Mouse (Mus musculus) common myeloid progenitor, adult 5-6 weeks (primary cell): ENCODE results near the gene Pygo1. TPM values are rescaled to one million over a fixed set of nuclear protein-coding genes. Genes with fewer than 3 reads are reported as not detected.
A peak's percentile ranks its signal among the peaks of the same experiment; 100 is the strongest.

ENCODE experiments used
- ATAC-seq: replicated peaks from 2 replicates; pipeline ENCODE4 v1.8.0; 2016; ENCODE audit warnings: low read depth, mild to moderate bottlenecking, moderate TSS enrichment, inconsistent platforms; ENCODE audit not compliant: poor library complexity, severe bottlenecking
- total RNA-seq: library from RNA; stranded (forward); fragments of 200-1000, 187-1606 nt; gene quantifications from 2 replicates; pipeline ENCODE4 v1.2.3, GENCODE M21; 2017

The Pygo1 gene
- not detected in 2 replicates for total RNA-seq

DNA sequence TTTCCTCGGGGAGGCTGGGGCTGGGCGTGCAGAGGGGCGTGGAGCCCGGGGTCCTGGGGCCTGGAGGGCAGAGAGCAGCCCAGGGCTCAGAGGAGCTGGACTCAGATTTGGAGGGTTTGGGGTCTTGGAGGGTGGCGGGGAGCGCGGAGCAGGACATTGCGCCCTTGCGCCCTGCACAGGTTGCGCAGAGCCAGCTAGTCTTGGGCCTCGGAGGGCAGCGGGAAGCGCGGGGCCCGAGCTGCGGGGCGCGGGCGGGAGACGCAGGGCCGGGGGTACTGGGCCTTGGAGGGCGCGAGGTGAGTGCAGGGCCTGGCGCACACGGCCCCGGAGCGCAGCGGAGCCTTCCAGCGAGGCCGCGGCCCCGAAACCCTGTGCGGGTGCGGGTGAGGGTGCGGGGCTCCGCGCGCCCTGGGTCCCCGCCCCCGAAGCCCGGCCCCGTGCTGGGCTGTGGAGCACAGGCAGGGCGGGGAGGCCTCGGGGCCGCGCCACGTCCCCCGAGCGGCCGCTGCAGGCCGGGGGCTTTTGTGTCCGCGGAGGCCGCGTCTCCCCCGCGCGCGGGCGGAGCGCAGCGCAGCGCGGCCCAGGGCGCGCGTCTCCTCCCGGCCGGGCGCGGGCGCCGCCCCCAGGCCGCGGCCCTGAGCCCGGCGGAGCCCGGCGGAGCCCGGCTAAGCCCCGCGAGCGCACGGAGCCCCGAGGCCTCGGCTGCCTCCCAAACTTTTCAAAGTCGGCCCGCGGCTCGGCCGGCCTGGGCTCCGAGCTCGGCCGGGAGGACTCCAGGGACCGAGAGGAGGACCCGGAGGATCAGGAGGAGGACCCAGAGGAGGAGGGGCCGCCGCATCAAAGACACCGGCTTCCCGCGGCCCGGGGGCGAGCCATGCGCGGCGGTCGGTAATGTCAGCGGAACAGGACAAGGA is at the start of gene Pygo1:
TSS of gene Pygo1 (plus strand) at position 625 of the 914 bp plus-strand sequence.
- no peak for ATAC-seq

DNA sequence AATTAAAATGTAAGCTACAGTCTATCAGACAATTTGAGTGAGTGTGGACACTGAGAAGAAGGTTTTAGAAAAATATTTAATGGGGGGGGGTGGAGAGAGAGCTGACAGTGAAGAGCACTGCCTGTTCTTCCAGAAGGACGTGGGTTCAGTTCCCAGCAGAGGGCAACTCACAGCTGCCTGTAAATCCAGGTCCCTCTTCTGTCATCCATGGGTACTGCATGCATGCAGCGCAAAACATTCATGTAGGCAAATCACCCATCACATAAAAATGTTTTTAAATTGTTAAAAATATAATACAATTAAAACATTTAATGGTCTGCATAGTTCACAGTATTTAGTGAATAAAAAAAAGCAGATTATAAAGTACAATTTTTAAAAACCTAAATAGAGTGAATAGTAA is 49.6 kb upstream of the Pygo1 start:
- no peak for ATAC-seq

DNA sequence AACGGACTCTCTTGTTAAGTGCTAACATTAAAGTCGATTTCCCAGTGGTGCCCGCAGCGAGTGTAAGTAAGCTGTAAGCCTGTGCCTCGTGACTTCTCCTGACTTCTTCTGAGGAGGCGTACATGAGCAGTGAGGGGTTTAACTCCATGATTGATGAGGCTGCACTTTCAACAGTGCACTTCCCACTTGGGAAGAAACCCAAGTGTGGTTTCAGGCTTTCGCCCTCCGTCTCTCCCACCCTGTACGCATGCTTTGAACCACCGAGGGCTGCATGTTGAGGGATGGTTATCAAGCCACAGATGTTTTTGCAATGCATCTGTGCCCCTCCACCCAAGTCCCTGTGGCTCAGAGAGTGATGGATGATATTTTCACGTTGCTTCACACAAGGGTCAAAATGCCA is 47.5 kb upstream of the Pygo1 start:
- ATAC-seq = peak; percentile 74

DNA sequence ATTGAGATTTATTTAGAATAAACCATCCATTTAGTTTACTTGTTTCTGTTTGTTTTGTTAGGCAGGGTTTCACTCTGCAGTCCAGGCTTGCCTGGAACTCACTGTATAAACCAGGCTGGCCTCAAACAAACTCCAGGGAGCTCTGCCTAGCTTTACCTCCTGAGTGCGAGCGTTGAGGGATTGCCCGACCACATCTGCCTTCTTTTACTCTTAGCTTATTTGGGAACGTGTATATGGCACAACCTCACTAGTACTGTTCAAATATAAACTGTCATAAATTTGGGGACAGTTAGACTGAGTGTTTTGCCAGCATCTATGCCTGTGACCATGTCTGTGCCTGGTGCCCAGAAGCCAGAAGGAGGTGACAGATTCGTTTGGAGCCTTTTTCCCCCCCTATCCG is 46.8 kb upstream of the Pygo1 start:
- no peak for ATAC-seq

DNA sequence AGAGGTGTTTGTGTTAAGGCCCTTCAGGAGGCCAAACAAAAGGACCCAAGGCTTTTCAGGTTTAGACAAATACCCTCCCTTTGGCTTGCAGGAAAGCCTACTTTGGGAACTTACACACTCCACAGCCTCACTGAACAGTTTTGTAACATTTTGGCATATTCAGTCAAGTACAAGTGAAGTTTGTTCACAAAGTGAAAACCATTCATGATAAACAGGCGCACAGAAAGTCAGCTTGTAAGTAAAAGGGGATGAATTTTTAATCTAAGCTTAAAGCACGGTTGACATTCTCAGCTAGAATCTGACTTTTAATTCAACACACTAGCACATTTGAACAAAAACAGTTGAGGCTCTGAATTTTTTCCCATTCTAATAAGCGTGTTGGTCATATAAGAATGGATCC is 45.8 kb upstream of the Pygo1 start:
- ATAC-seq = no peak

DNA sequence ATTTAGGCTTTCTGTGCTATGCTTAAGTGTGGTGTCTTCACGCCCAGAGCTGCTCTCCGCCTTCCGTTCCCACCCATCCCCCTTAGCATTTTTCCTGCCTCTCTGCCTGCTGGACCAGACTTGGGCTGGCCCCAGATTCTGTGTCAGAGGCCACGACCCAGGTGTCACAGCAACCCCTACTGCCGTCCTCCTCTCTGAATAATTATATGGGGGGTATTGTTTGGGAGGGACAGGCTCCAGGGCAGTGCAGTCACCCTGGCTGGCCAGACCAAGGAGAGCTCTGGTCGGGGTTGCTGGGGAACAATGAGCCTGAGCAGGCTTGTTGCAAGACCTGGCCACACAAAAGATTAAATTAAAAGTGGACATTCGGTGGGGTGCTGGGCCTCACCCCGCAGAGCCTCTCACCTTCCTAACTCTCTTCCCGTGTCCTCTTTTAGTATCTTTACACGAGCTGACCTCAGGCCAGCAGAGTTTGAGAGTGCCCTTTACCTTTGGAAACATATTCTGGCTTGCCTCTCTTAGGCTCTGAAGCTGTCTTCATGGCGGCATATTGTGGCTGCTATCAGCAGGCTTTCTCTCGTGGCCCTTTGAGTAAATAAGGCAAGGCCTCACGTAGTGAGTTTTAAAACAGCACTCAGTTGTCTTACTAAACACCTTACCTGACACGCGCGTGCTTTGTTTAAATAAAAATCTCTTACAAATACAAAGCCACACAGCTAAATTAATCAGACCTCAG is 45.1 kb upstream of the Pygo1 start:
- no peak for ATAC-seq

DNA sequence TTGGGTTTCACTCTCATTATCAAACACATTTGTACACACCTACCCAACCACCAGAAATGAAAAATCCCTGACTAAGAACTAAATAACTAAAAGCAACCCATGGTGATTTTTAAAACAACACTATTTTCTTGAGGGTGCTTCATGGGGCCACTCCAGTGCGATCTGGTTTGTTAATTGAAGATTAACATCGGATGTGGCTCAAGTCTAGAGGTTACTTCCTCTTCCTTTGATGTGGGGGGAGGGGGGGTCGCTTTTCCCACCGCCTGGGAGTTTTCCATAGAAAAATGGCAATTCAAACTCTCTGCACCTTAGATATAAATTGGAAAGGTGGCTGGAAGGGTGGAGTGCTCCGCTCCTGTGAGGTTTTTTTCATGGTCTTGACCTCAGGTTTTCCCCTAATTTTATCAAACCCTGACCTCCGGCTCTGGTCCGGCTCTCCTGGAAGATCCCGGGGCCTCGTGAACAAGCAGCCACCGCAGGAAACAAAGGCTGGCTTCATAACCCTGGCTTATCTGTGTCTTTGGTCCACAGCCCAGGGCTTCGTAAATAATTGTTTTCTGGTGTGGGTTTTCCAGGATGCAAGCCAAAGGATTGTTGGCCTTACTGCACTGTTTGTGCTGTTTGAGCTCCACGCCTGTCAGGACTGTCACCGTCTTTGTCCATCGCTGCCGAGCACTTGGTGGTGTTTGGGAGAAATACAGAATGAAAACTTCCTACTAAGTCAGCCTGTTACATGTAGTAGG is 44.2 kb upstream of the Pygo1 start:
- ATAC-seq = no peak

DNA sequence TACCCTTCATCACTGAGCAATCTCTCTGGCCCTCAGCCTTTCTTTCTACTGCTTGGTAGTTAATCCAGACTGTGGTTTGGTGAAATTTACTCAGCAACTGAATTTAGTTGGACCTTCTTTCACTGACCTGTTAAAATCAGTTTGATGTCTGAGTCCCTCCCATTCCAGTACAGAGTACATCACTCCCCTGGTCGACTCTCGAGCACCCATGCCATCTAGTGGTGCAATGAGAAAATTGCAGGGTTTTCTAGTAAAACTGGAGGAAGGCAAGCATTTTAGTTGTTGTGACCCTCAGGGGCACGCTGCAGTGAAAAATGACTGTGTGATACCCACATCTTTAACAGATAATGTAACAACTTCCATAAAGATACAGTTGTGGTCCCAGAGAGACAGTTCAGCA is 41.5 kb upstream of the Pygo1 start:
- peak; percentile 93 for ATAC-seq

DNA sequence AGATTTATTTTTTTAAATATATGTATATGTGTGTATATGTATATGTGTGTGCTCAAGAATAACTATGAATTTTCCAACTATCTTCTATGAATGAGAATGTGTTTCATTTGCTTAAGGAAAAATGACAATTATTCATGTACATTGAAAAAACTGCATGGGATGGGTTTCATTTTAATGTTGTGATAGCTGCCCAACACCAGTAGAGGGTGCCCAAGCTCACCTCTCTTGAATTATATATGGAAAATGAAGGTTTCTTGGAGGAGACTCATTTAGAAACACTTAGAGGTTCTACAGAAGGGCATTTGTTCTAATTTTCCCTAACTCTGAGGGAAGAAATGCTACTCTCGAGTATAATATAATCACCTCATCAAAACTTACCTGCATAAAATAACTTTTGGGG is 35.7 kb upstream of the Pygo1 start:
- peak; percentile 54; the same call in 1 of the 2 replicates for ATAC-seq

DNA sequence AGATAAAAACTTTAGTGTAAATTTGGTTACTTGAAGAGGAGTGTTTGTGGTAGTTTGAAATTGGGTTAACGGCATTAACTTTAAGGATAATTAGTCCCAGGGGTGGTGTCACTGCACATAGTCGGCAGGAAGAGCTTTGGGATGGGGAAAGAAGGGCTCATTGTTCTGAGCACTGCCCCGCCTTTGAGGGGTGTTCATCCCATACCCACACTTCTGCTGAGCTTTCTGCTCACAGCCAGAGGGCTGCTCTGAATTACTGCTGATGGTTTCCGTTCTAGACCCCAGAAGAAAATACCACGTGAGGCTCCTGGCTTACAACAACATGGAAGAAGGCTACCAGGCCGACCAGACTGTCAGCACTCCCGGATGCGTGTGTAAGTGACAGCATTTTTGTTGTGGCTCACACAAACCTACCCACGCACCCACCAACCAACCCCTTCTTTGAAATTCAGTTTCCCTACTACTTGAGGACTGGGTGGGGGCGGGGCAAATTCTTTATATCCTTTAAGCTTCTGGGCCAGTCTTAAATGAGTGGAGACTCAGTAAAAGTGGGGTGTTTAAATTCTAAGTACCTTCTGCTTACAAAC is 34.9 kb upstream of the Pygo1 start:
- ATAC-seq = no peak

DNA sequence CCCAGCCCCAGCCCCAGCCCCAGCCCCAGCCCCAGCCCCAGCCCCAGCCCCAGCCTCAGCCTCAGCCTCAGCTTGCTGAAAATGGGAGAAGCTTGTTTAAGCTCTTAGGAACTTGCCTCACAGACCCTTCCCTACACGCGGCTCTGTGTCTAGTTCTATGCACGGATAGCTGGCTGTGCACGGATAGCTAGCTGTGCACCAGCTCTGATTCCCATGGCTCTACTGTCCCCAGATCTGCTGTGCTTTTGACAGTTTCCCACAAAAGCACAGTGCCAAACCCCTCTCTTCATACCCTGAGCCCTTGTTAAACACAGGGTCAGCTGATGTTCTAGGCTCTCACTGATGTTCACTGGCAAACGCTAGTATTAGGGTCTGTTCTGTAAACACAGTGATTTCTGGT is 32.7 kb upstream of the Pygo1 start:
- no peak for ATAC-seq

DNA sequence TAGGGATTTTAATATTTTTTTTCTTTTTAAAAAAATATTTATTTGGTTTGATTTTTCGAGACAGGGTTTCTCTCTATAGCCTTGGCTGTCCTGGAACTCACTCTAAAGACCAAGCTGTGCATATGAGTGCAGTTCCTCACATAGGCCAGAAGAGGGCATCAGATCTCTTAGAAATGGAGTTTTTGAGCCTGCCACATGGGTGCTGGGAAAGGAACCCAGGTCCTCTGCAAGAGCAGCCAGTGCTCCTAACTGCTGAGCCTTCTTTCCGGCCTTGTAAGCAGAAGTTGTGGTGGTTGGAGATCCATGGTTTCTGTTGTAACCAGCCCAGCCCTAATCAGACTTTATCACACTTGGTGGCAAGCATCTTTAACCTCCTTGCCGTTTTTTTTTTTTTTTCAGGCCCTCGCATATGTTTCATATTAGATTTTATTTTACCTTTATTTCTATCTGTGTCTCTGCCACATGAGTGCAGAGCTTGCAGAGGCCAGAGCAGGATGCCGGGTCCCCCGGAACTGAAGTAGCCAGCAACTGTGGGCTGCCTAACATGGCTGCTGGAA is 30.6 kb upstream of the Pygo1 start:
- ATAC-seq = no peak

DNA sequence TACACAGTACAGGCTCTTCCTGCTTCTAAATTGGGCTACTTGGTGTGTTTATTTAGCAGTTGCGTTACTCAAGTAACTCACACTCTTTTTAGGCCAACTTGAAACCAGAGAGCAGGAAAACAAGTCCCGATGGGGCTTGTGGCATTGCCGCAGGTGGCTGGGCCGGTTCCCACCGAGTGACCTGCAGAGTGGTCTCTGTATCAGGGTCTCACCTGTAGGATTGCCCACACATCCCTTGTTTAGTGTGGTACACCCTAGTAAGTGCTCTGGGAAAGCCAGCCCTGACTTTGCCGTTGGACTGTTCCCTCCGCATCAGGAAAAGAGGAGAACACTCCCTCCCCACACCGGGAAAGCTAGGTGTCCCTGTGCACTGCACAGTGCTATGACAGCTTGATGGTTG is 23.4 kb upstream of the Pygo1 start:
- no peak for ATAC-seq

DNA sequence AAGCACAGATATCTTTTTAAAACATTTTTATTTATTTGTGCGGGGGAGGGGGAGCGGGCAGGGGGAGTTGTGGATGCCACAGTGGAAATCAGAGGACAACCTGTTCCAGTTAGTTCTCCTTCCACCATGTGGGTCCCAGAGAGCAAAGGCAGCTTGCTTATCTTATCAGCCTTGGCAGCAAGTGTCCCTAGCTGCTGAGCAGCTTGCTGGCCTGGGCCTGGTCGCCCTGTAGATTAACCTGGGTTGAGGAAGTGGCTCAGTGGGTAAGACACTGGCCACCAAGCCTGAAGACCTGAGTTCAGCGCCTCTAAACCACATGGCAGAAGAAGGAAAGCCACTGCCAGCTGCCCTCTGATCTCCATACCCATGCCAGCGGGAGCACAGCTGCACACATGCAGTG is 22.8 kb upstream of the Pygo1 start:
- peak; percentile 89 for ATAC-seq

DNA sequence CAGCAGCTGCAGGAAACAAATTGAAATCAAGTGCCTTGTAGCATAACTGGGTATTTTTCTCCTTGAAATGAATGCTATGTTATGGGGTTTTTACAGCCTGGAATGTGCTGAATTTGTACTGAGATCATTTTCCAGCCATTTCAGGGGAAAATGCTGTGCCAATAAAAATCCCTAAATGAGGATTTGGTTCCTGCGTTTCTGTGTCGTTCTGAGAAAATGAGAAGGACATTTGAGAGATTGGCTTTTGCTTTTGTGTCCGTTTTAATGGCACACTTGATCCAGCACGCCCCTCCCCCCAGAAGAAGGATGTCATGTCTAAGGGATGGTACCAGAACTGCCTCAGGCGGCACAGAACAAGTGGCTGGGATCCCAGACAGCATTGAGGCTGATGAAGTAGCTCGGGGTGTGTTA is 18.7 kb upstream of the Pygo1 start:
- no peak for ATAC-seq

DNA sequence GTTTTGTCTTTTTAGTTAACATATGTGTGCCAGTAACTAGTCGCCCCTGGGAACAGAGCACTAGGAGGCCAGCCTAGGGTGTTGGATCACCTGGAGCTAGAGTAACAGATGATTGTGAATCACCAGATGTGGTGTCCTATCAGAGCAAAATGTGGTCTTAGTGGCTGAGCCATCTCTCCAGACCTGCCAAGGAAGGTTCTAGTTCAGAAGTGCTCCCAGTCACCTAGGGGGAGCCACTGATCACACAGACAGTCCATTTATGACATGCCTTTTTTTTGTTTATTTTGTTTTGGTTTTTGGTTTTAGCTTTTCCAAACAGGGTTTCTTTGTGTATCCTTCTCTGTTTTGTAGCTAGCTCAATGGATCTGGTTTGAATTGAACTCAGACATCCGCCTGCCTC is 14.1 kb upstream of the Pygo1 start:
- ATAC-seq = no peak

DNA sequence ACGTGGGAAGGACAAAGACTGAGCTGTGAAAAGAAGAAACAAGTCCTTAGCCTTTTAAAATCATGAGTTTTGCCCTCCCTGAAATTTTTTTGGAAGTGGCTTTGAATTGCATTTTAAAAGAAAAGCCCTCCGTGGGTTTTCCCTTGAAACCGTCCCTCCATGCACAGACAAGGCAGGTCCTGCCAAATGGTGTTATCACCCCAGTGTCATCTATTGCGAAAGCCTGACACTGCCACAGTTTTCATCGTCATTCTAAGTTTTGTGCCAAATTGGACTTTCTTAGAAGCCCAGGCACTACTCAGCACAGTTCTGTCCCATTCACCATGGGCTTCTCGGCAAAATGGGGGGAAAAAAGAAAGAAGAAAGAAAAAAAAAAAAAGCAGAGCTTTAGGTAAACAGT is 11.9 kb upstream of the Pygo1 start:
- 0 out of 2 replicates have a peak, but pooled peaks have one; percentile 29 for ATAC-seq

DNA sequence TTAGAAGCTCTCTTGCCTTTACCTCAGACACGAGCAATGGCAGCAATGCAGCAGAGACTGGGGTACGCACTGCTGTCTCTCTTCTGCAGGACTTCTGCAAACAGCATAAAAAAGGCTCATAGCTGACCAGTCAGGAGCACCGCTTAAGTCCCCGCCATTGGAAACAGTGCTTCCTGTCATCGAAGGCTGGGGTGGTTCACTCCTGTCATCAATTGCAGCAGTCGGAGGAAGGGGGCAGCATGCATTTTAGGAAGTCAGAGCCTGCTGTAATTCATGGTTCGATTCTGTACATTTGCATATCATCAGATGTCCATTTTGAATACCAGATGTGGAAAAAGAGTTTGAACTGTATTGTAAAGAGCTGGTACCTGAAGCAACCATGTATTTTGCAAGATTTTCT is 9.7 kb upstream of the Pygo1 start:
- peak; percentile 71 for ATAC-seq

DNA sequence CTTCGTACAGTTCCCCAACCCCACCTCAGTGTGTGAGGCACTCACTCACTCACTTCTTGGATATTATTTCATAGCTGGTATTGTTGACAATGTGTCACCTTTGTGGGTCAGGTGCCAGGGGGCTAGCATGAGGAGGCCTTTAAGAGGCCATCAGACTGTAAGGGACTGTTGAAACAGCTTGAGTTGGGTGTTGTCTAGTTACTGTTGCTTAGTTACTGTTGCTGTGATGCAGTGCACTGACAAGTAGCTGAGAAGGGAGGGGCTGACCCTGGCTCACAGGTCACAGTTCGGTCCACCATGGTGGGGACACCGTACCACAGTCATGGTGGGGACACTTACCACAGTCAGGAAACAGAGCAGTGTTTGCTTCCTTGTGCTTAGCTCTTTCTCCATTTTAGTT is 2.4 kb upstream of the Pygo1 start:
- no peak for ATAC-seq

DNA sequence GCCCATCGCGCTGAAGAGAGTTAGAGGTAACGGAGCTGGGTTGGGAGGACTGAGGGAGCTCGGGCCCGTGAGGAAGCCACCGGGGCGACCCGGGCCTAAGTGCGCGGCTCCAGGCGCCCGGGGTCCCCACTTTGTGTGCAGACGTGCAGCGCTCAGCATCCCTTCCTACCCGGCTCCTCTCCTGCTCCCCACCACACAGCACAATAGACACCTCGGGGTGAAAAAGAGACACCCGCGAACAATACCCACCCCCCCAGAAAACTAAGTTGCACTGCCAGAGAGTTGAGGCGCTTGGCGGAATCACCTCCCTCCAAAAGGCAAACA is 452 bp downstream of the Pygo1 start:
- no peak for ATAC-seq
